Mouse (Mus musculus) kidney, embryonic 14.5 days (tissue): ENCODE measurements around the gene Apol11b. TPM values are rescaled to one million over a fixed set of nuclear protein-coding genes. Genes with fewer than 3 reads are reported as not detected.
"Not testable (repeated sequence)": the region's sequence is repeated elsewhere in the genome, so short reads cannot be mapped to it uniquely, and the experiment has no call there.

Source experiments
- ATAC-seq: fragments of 200-750 bp; cut with Nextera tagmentation; 2 replicates; pipeline ENCODE4 v1.8.0; 2017; ENCODE audit warnings: moderate number of reproducible peaks, mild to moderate bottlenecking, moderate TSS enrichment, moderate library complexity; ENCODE audit not compliant: low FRiP score, low TSS enrichment
- H3K27ac ChIP-seq: fragments of 300-500 bp; sonication (generic); 2 replicates; pipeline ENCODE4 v1.5.1; 2014; ENCODE audit warnings: low read depth, mild to moderate bottlenecking, low read length, moderate library complexity, mixed read lengths
- H3K27me3 ChIP-seq: fragments of 300-500 bp; sonication (generic); 2 replicates; pipeline ENCODE4 v1.6.1; 2014; ENCODE audit warnings: mild to moderate bottlenecking, low read length; ENCODE audit not compliant: control insufficient read depth, insufficient read depth
- H3K36me3 ChIP-seq: fragments of 300-500 bp; sonication (generic); 2 replicates; pipeline ENCODE4 v1.6.1; 2014; ENCODE audit warnings: low read length, mixed read lengths; ENCODE audit not compliant: control insufficient read depth, insufficient read depth
- H3K4me1 ChIP-seq: fragments of 300-500 bp; sonication (generic); 2 replicates; pipeline ENCODE4 v1.6.1; 2014; ENCODE audit warnings: low read length, mixed read lengths; ENCODE audit not compliant: control insufficient read depth, insufficient read depth
- H3K4me2 ChIP-seq: fragments of 300-500 bp; sonication (generic); replicated peaks from 2 replicates; pipeline ENCODE4 v1.6.1; 2014; ENCODE audit warnings: low read depth, mild to moderate bottlenecking, low read length
- H3K4me3 ChIP-seq: fragments of 300-500 bp; sonication (generic); 2 replicates; pipeline ENCODE4 v1.5.1; 2014; ENCODE audit warnings: mild to moderate bottlenecking, low read length
- H3K9ac ChIP-seq: fragments of 300-500 bp; sonication (generic); 2 replicates; pipeline ENCODE4 v1.6.1; 2014; ENCODE audit warnings: low read depth, mild to moderate bottlenecking, low read length, moderate library complexity
- H3K9me3 ChIP-seq: fragments of 300-500 bp; sonication (generic); 2 replicates; pipeline ENCODE4 v1.6.1; 2016; ENCODE audit warnings: low read length; ENCODE audit not compliant: control insufficient read depth
- whole genome bisulfite sequencing: fragments of 180-500 bp; shearing (Covaris S2); extraction: QIAGEN DNeasy Blood & Tissue Kit; methylation state at CpG from one replicate; pipeline ENCODE4 v1.1.7; 2014; 5-methylcytosine and 5-hydroxymethylcytosine counted together
- polyA plus RNA-seq: library from polyadenylated mRNA; unstranded; fragments of >200 nt; fragmentation: Nextera tagmentation; extraction: Ambion mirVana; gene quantifications from 2 replicates; pipeline ENCODE4 v1.2.1, GENCODE M21; 2014

The Apol11b gene
- not detected in 2 replicates for polyA plus RNA-seq

DNA sequence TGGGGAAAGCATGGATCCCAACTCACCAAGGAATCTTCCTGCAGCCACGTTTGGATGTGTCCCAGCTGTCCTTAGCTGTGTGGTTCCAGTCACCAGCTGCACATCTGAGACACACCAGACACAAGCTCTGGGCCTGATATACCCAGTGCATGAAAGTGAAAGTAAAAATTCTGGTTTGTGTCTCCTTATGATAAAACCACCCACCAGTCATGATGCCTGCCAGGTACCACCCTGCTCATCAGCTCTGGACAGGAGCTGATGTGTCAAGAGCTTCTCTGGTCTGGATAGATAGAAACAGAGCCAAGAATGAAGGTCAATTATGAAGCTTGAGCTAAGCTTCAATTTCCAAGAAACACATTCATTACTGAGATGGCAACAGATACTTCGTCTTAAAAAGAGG lies at the start of gene Apol11b:
Gene Apol11b, minus strand, starts transcription at position 111 of the 400 bp plus-strand sequence.
- not testable (repeated sequence) for ATAC-seq, H3K4me1 ChIP-seq, H3K9me3 ChIP-seq, H3K27ac ChIP-seq, H3K36me3 ChIP-seq, H3K4me2 ChIP-seq, H3K9ac ChIP-seq, H3K27me3 ChIP-seq, H3K4me3 ChIP-seq
- 77% methylated on average over 2 of the region's 2 CpGs for WGBS

GRCm38 (mm10) chr15:77691532-77692311 lies 48.6 kb upstream of the Apol11b start:
- H3K4me2 ChIP-seq = peak overlapping the region; percentile 39
- peak overlapping the region; percentile 50 for H3K9ac ChIP-seq
- H3K4me3 ChIP-seq = peak overlapping the region; percentile 31
- H3K36me3 ChIP-seq, H3K9me3 ChIP-seq, H3K27ac ChIP-seq, H3K4me1 ChIP-seq, ATAC-seq, H3K27me3 ChIP-seq: not testable (repeated sequence)
- WGBS = 9% methylated on average over 19 of the region's 20 CpGs

- H3K4me3 ChIP-seq, ATAC-seq, H3K27me3 ChIP-seq, H3K4me1 ChIP-seq, H3K4me2 ChIP-seq, H3K9ac ChIP-seq, H3K9me3 ChIP-seq, H3K27ac ChIP-seq, H3K36me3 ChIP-seq: not testable (repeated sequence)
- 14% methylated on average over 8 of the region's 11 CpGs for WGBS
Observed at GRCm38 (mm10) chr15:77683944-77684343, 40.9 kb upstream of the Apol11b start.

DNA sequence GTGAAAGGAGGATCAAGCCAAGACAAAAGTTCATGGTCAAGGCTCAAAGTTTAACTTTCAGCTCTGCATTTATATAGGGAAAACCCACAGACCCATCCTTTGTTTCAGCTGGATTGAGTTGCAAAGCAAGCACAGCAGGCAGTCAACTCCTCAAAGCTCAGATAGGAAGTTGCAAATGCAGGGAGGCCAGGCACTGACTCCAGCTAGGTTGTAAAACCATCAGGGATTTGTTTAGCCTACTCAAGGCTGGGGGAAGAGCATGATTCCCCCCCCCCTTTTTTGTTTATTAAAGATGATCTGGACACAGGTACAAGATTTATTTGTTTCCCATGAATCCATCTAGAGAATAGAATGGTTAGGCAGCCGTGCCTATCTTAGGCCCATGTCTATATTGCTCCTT lies 31.0 kb upstream of the Apol11b start:
- H3K27me3 ChIP-seq, H3K9ac ChIP-seq, ATAC-seq, H3K4me3 ChIP-seq, H3K36me3 ChIP-seq, H3K4me2 ChIP-seq, H3K9me3 ChIP-seq, H3K27ac ChIP-seq, H3K4me1 ChIP-seq: not testable (repeated sequence)
- 76% methylated on average over 1 of the region's 1 CpGs for WGBS

- not testable (repeated sequence) for H3K4me2 ChIP-seq, H3K4me3 ChIP-seq, H3K9ac ChIP-seq, H3K9me3 ChIP-seq, H3K36me3 ChIP-seq, H3K27ac ChIP-seq, H3K4me1 ChIP-seq, H3K27me3 ChIP-seq, ATAC-seq
- 28% methylated on average over 2 of the region's 2 CpGs for WGBS
Observed at GRCm38 (mm10) chr15:77661841-77662240, 18.8 kb upstream of the Apol11b start.

DNA sequence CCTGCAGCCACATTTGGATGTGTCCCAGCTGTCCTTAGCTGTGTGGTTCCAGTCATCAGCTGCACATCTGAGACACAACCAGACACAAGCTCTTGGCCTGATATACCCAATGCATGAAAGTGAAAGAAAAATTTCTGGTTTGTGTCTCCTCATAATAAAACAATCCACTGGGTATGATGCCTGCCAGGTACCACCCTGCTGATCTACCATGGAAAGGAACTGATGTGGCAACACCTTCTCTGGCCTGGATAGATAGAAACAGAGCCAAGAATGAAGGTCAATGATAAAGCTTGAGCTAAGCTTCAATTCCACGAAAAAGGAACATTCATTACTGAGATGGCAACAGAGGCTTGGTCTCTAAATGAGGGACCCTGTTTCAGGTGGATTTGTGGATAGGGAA lies 16.7 kb upstream of the Apol11b start:
- not testable (repeated sequence) for H3K27ac ChIP-seq, H3K4me2 ChIP-seq, H3K36me3 ChIP-seq, H3K4me3 ChIP-seq, H3K4me1 ChIP-seq, H3K27me3 ChIP-seq, ATAC-seq, H3K9ac ChIP-seq, H3K9me3 ChIP-seq
- WGBS = 84% methylated on average over 1 of the region's 1 CpGs

GRCm38 (mm10) chr15:77651143-77651542 lies 8.1 kb upstream of the Apol11b start:
- not testable (repeated sequence) for H3K27me3 ChIP-seq, H3K4me1 ChIP-seq, H3K9ac ChIP-seq, H3K36me3 ChIP-seq, H3K9me3 ChIP-seq, ATAC-seq, H3K4me3 ChIP-seq, H3K27ac ChIP-seq, H3K4me2 ChIP-seq

DNA sequence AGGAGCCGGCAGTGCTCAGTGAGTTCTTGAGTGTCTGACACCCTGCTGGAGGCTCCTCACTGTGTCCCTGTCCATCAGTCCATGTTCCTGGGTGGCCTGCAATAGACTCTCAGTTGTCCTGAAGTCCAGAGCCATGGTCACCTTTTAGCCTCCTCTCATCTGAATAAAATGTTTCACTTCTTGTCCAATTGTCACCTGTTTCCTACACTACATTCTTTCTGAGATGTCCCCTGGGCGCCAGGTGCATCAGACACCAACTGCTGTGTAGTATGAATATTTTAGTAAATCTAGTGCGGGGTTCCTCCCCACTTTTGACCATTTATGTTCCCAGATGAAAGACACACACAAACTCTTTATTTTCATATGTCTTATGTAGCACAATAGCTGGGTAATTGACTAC lies 13.3 kb downstream of the Apol11b start:
- not testable (repeated sequence) for H3K4me1 ChIP-seq, H3K9ac ChIP-seq, ATAC-seq, H3K9me3 ChIP-seq, H3K27me3 ChIP-seq, H3K36me3 ChIP-seq, H3K4me2 ChIP-seq, H3K27ac ChIP-seq, H3K4me3 ChIP-seq
- WGBS = 81% methylated on average over 3 of the region's 3 CpGs

- not testable (repeated sequence) for H3K9ac ChIP-seq, H3K4me3 ChIP-seq, H3K4me2 ChIP-seq, H3K4me1 ChIP-seq, H3K27me3 ChIP-seq, H3K36me3 ChIP-seq, H3K27ac ChIP-seq, H3K9me3 ChIP-seq, ATAC-seq
- 59% methylated on average over 9 of the region's 9 CpGs for WGBS
Observed at GRCm38 (mm10) chr15:77628647-77629046, 14.4 kb downstream of the Apol11b start.
